Mouse (Mus musculus) limb, embryonic 11.5 days (tissue): ENCODE measurements at regions not wholly inside any gene's neighbourhood (a gene's known extent, or its start where the extent isn't known, plus 50 kb on each side); places are given as distances from the start of the nearest gene placed in this dataset.

ENCODE experiments used
- ATAC-seq: fragments of 200-750 bp; cut with Nextera tagmentation; 2 replicates; pipeline ENCODE4 v1.8.0; 2017; ENCODE audit warnings: low read depth; ENCODE audit not compliant: insufficient number of reproducible peaks, low FRiP score, low TSS enrichment
- DNase-seq: peaks from one replicate; pipeline ENCODE4 v3.0.0-alpha.2; 2015; ENCODE audit warnings: low spot score
- H3K27ac ChIP-seq: fragments of 300-500 bp; sonication (generic); replicated peaks from 2 replicates; pipeline ENCODE4 v1.5.1; 2014; ENCODE audit warnings: low read depth, mild to moderate bottlenecking, low read length
- H3K27me3 ChIP-seq: fragments of 300-500 bp; sonication (generic); 2 replicates; pipeline ENCODE4 v1.6.1; 2014; ENCODE audit warnings: mild to moderate bottlenecking, low read length, mixed read lengths; ENCODE audit not compliant: control insufficient read depth, insufficient read depth
- H3K36me3 ChIP-seq: fragments of 300-500 bp; sonication (generic); 2 replicates; pipeline ENCODE4 v1.6.1; 2014; ENCODE audit warnings: mild to moderate bottlenecking, low read length, moderate library complexity, mixed read lengths; ENCODE audit not compliant: control insufficient read depth, insufficient read depth
- H3K4me1 ChIP-seq: fragments of 300-500 bp; sonication (generic); 2 replicates; pipeline ENCODE4 v1.6.1; 2014; ENCODE audit warnings: low read length, mixed read lengths; ENCODE audit not compliant: control insufficient read depth, insufficient read depth
- H3K4me2 ChIP-seq: fragments of 300-500 bp; sonication (generic); 2 replicates; pipeline ENCODE4 v1.6.1; 2014; ENCODE audit warnings: low read depth, mild to moderate bottlenecking, moderate library complexity; ENCODE audit not compliant: severe bottlenecking
- H3K4me3 ChIP-seq: fragments of 300-500 bp; sonication (generic); 2 replicates; pipeline ENCODE4 v1.5.1; 2014; ENCODE audit warnings: low read depth, low read length
- H3K9ac ChIP-seq: fragments of 300-500 bp; sonication (generic); 2 replicates; pipeline ENCODE4 v1.6.1; 2014; ENCODE audit warnings: mild to moderate bottlenecking, low read length
- H3K9me3 ChIP-seq: fragments of 300-500 bp; sonication (generic); 2 replicates; pipeline ENCODE4 v1.6.1; 2016; ENCODE audit warnings: low read length; ENCODE audit not compliant: control insufficient read depth
- WGBS: fragments of 180-500 bp; shearing (Covaris S2); extraction: QIAGEN DNeasy Blood & Tissue Kit; methylation state at CpG from one replicate; pipeline ENCODE4 v1.1.7; 2014; 5-methylcytosine and 5-hydroxymethylcytosine counted together

DNA sequence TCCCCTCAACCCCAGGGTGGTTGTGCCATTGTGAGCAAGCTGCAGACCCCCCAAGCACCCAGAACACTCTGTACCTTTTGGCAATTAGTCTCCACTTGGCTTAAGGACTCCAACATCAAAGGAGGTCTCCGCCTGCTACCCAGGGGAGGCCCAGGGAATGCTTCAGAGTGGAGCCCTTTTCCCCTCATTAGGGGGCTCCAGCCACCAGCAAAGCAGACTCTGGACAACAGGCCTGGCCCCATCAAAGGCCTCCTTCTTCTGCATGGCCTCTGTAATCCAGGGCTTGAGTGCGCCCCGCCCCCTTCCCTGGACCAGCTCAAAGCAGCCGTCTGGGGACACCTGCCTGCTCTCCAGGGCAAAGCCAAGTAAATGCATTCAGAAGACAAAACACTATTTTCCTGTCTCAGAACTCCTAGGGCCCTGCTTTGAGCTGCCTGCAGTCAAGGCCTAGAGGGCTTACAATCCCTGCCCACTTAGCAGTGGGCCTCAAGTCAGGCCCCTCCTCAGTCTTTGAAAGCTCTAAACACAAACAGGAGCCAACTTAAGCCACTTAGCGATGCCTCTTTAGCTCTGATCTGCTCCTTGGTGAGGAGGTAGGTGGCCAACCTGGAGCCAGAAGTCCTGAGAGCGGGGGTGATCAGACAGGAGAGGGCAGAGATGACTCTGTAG lies 139.4 kb upstream of the Smim23 start:
- ATAC-seq (peak; percentile 87), DNase-seq (peak; percentile 85)
- Histone ChIP-seq H3K27ac (peak overlapping the region; percentile 80), H3K4me1 (peaks cover 9% of the 10 kb centered on the region), H3K4me2 (no peak overlapping the region), H3K9ac (no peak overlapping the region), H3K27me3 (no peaks in the 10 kb centered on the region), H3K4me3 (no peak overlapping the region), H3K9me3 (no peaks in the 10 kb centered on the region), H3K36me3 (no peaks in the 10 kb centered on the region)
- 9% methylated on average over 6 of the region's 6 CpGs for WGBS

DNA sequence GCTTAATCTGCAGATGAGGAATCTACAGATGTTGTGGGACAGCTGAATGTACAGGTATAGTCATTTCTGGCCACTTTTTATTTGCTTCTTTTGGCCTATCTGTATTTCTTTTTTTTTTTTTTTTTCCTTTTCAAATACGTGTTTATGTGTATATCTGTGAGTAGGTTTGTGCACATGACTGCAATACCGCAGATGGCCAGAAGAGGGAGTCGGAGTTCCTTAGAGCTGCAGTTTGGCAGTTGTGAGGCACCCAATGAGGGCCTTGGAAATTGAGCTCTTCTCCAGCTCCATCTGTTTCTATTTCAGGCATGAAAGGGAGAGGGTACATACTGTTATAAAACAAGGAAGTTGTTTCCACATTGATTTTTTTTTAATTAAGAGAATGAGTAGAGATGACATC lies 137.2 kb upstream of the Smim23 start:
- Histone ChIP-seq H3K4me3 (no peak overlapping the region), H3K9ac (no peak overlapping the region), H3K4me2 (no peak overlapping the region), H3K4me1 (peaks cover 12% of the 10 kb centered on the region), H3K36me3 (no peaks in the 10 kb centered on the region), H3K27me3 (peaks cover 4% of the 10 kb centered on the region; the same call in 1 of the 2 replicates), H3K27ac (no peak overlapping the region), H3K9me3 (no peaks in the 10 kb centered on the region)
- ATAC-seq (no peak), DNase-seq (peak; percentile 60)
- 72% methylated on average over 3 of the region's 3 CpGs for WGBS

DNA sequence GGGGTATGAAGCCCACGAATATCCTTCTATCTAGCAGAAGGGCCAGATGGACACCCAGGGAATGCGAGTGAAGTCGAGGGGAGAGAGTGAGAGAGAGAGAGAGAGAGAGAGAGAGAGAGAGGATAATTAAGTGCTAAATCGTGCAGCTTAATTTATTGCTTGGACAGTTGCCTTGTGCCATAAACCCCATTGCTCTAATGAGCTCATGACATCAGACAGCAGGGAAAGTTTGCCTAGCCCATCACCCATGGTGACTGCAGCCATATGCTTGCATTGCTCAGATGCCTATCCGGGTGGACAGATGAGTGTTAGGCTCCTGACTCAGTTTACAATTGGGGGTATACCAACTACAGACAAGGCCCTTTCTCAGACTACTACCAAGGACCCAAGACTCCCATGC lies 134.6 kb upstream of the Smim23 start:
- Histone ChIP-seq H3K4me3 (no peak overlapping the region), H3K36me3 (no peaks in the 10 kb centered on the region), H3K9me3 (no peaks in the 10 kb centered on the region), H3K27me3 (peaks cover 4% of the 10 kb centered on the region; the same call in 1 of the 2 replicates), H3K9ac (no peak overlapping the region), H3K4me2 (no peak overlapping the region), H3K4me1 (peaks cover 6% of the 10 kb centered on the region), H3K27ac (no peak overlapping the region)
- DNase-seq (no peak), ATAC-seq (no peak)
- WGBS, result 48% methylated on average over 5 of the region's 5 CpGs

DNA sequence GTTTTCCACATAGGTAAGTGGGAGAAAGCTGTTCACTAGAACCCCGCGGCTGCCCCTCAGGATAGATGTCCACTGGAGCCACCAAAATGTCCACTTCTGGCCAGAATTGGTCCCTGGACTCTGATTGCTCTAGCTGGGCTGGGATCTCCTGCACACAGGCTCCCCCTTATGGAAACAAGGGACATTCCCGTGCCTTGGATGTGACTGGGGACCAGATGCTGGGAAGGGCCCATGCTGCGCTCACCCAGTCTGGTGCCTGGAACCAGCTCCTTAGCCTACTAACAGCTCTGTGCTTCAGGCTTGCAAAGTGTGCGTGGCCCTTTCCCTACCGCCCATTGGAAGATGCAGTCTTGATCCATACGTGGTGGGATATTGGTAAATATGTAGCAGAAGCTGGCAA lies 132.6 kb upstream of the Smim23 start:
- 26% methylated on average over 7 of the region's 7 CpGs for WGBS
- H3K27me3 ChIP-seq, result peaks cover 4% of the 10 kb centered on the region; the same call in 1 of the 2 replicates
- H3K4me3 ChIP-seq, result no peak overlapping the region
- DNase-seq, result peak; percentile 71
- no peak overlapping the region for H3K27ac ChIP-seq
- no peak overlapping the region for H3K4me2 ChIP-seq
- H3K9me3 ChIP-seq, result no peaks in the 10 kb centered on the region
- ATAC-seq, result peak; percentile 67; the same call in 1 of the 2 replicates
- H3K9ac ChIP-seq, result no peak overlapping the region
- H3K36me3 ChIP-seq, result no peaks in the 10 kb centered on the region
- H3K4me1 ChIP-seq, result 0 out of 2 replicates have a peak, but pooled peaks cover 2% of the 10 kb centered on the region

GRCm38 (mm10) chr11:32952271-32952670 lies 127.9 kb upstream of the Smim23 start:
- Histone ChIP-seq H3K4me3 (no peak overlapping the region), H3K27me3 (no peaks in the 10 kb centered on the region), H3K9me3 (no peaks in the 10 kb centered on the region), H3K36me3 (no peaks in the 10 kb centered on the region), H3K27ac (no peak overlapping the region), H3K4me2 (no peak overlapping the region), H3K9ac (no peak overlapping the region), H3K4me1 (0 out of 2 replicates have a peak, but pooled peaks cover 7% of the 10 kb centered on the region)
- DNase-seq, result no peak
- no peak for ATAC-seq

DNA sequence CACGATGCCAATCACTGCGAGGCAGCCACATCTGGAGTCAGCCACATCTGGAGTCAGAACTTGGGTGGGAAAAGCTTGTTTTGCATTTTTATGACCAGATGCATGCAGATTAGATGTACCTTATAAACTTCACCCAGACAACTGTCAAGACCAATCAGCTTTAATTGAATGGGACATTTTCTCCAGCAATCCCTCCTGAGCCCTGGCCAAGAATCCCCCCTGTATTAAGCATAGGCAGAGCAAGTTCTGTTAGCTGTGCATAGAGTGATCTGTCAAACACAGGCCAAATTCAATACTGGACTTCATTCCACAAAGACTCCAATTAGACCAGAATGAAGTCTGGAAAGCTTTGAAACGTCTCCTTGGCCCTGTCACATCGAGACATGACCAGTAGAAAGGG lies 123.7 kb upstream of the Smim23 start:
- 63% methylated on average over 4 of the region's 4 CpGs for WGBS

DNA sequence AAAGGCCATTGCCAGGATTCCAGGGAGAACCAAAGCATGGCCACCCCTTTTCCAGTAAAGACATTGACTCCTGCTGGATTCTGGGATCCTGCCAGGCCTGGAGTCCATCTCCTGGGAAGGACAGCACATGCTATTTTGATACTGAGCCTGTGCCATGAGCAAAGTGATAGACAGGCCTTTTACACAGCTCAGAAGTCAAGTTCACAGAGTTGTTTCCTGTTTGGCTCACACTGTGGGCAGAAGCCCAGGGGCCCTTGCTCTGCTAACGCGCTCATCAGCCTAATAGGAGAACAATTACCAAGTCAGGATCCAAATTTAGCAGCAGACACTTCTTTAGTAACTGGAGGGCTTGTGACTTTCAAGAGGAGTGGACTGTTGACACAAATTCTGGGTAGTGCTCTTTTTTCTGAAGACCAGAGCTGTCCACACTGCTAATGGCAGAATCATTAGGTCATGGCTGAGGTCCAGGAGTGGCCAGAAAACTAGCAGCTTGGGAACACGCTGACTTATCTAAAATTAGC lies 122.1 kb upstream of the Smim23 start:
- Histone ChIP-seq H3K36me3 (no peaks in the 10 kb centered on the region), H3K4me1 (peaks cover 5% of the 10 kb centered on the region; the same call in 1 of the 2 replicates), H3K9me3 (no peaks in the 10 kb centered on the region), H3K4me2 (no peak overlapping the region), H3K4me3 (no peak overlapping the region), H3K27ac (no peak overlapping the region), H3K27me3 (no peaks in the 10 kb centered on the region), H3K9ac (no peak overlapping the region)
- ATAC-seq, result no peak
- WGBS, result 78% methylated on average over 3 of the region's 3 CpGs
- no peak for DNase-seq

More for the DNA sequence above, 123.7 kb upstream of the Smim23 start:
- Histone ChIP-seq H3K9me3 (no peaks in the 10 kb centered on the region), H3K27me3 (no peaks in the 10 kb centered on the region), H3K4me2 (no peak overlapping the region), H3K4me1 (0 out of 2 replicates have a peak, but pooled peaks cover 4% of the 10 kb centered on the region), H3K4me3 (no peak overlapping the region), H3K36me3 (no peaks in the 10 kb centered on the region), H3K27ac (no peak overlapping the region), H3K9ac (no peak overlapping the region)
- DNase-seq (no peak), ATAC-seq (no peak)

DNA sequence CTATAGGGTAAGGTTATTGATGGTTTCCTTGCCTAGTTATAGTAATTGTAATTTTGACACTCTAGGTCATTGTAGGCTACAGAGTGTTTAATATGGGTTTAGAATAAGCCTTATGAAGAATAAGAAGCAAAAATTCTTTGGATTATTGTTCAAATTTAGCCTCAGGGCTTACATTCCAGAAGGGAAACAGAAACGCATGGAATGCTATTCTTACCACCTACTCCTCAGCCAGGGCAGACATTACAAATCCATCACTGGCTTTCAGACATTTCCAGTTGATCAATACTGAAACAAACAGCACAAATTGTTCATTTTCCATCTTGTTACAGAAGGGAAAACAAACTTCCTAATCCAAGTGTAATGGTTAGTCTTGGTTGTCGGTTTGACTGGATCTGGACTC lies 120.7 kb upstream of the Smim23 start:
- Histone ChIP-seq H3K4me2 (no peak overlapping the region), H3K27ac (no peak overlapping the region), H3K4me3 (no peak overlapping the region), H3K36me3 (no peaks in the 10 kb centered on the region), H3K9ac (no peak overlapping the region), H3K4me1 (peaks cover 7% of the 10 kb centered on the region; the same call in 1 of the 2 replicates), H3K9me3 (no peaks in the 10 kb centered on the region), H3K27me3 (no peaks in the 10 kb centered on the region)
- 85% methylated on average over 2 of the region's 2 CpGs for WGBS
- ATAC-seq (no peak), DNase-seq (no peak)
